Mouse (Mus musculus): Measurements from ENCODE around the gene Hps1.
A peak's percentile ranks its signal among the peaks of the same experiment; 100 is the strongest.

Gene Hps1

GRCm38 (mm10) chr19:42755148-42755870, 24.5 kb downstream of the Hps1 start:
- DNase-seq (ENCODE audit: low read depth, low spot score): no peak

DNA sequence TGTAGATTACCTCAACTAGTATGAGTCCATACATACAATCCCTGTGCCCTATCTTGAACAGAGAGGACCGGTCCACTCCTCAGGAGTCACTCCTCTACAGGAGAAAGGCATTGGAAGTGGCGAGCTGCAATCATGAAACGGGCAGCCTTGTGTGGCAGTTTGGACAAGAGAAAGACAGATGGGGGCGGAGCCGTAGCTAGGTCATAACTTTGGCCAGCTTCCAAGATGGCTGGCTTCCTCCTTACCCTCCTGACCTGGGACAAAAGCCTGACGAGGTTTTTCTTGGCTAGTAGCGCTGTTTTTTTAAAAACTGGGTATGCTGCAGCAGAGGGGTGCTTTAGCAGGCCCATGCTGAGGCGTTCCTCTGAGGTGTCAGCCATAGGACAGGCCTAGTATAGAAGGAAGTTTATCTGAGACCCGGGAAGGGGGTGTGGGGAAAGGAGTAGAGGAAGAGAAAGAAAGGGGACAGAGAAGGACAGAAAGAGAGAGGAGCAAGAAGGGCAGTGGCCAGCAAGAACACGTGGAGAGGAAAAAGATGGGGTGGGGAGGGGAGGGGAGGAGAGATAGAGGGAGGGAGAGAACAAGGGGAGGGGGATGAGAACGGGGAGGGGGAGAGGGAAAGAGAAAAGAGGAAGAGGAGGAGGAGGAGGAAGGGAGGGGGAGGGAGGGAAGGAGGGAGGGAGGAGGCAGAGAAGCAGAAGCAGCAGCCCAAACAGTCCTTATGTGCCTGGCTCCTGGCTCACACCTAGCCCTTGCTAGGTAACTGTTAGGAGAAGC, 26.4 kb downstream of the Hps1 start:
- peak; percentile 80 for DNase-seq (ENCODE audit: low read depth, low spot score)

DNA sequence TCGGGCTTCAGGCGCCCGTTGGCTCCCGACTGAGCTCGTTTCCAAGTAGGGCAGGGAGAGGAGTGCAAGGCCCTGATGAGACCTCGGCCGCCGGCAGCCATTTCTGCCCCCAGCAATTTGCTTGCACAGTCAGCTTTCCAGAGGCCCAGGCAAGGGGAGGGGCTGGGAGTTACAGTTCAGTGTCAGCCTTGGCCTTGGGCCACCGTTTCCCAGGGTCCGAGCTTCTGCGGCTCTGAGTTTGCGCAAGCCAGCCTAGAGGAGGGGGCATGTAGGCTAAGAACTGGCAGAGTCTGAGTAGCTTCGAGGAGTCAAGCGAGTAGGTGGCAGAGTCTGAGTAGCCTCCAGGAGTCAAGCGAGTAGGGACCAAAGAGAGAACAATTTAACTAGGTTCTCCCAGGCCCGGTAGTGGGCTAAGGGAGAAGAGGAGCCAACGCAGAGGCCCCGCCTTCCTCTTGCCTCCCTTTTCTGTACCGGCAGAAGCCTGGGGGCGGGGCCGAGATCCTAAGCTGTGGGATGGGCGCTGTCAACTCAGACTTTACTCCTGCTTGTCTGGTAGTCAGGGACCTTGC, 27.3 kb downstream of the Hps1 start, which contains the start of gene Pyroxd2:
Gene Pyroxd2, minus strand, starts transcription at position 413 of the 569 bp plus-strand sequence.
- peak; percentile 65 for DNase-seq (ENCODE audit: low read depth, low spot score)

- no peak for DNase-seq (ENCODE audit: low read depth, low spot score)
Measured at GRCm38 (mm10) chr19:42750196-42750595, 29.6 kb downstream of the Hps1 start.

DNA sequence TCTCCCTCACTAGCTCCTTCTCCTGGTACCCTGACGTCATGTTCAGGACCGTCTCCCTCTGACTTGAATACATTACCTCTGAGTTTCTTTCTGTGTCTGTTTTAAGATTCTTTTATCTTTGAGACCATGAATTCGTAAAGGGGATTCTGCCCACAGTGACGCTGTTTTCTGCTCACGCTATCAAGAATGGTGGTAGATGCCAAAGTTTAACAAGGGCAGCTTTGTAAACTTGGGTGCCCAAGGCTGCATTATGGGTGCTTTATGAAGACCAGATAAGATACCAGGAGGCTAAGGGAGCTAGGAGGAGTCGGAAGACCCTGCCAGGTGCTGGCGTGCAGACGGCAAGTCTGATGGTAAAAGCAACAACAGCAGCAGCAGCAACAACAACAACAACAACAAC, 33.1 kb downstream of the Hps1 start:
- no peak for DNase-seq (ENCODE audit: low read depth, low spot score)

DNA sequence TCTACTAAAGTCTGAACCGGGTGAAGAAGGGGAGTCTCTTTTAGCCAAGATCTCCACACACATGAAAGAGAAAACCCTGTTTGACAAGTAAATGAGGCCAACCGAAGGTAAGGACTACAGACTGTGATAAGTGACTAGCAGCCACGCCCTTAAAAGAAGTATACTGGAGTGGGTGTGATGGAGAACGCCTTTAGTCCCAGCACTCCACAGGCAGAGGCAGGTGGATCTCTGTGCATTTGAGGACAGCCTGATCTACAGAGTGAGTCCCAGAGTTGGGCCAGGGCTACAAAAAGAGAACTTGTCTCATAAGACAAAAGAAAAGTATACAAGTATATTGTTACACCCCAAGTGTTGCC, 33.9 kb downstream of the Hps1 start:
- no peak for DNase-seq (ENCODE audit: low read depth, low spot score)

DNA sequence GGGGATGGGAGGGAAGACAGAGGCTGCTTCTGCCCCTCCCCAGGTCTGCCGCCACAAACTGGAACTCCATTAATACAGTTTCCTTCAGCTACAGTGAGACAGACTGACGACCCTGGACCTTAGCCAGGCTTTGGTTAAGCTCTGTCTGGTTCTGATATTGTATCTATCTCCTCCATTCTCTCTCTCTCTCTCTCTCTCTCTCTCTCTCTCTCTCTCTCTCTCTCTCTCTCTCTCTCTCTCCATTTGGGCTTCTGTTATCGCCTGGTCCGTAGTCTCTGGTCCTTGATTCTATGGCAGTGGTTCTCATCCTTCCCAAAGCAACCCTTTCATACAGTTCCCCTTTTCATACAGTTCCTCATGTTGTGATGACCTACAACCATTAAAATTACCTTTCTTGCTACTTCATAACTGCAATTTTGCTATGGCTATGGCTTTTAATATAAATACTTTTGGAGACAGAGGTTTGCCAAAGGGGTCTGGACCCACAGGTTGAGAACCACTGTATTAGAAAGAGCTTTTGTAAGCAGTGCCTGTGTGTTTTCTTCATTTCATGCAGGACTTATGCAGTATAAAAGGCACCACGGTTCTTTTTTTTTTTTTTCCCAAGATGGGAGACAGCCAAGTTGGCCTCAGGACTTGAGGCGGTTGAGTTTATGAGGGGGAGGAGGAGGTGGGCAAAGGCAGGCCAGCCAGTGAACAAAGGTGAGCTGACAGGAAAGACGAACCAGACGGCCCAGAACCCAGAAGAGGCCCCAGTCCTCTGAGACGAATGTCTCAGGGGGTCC, 34.5 kb downstream of the Hps1 start:
- DNase-seq (ENCODE audit: low read depth, low spot score): no peak

- DNase-seq (ENCODE audit: low read depth, low spot score): peak; percentile 33
Measured at GRCm38 (mm10) chr19:42744162-42744586, 35.6 kb downstream of the Hps1 start.

- DNase-seq (ENCODE audit: low read depth, low spot score): no peak
Measured at GRCm38 (mm10) chr19:42743261-42743660, 36.5 kb downstream of the Hps1 start.

GRCm38 (mm10) chr19:42741884-42742283, 37.9 kb downstream of the Hps1 start:
- no peak for DNase-seq (ENCODE audit: low read depth, low spot score)

DNA sequence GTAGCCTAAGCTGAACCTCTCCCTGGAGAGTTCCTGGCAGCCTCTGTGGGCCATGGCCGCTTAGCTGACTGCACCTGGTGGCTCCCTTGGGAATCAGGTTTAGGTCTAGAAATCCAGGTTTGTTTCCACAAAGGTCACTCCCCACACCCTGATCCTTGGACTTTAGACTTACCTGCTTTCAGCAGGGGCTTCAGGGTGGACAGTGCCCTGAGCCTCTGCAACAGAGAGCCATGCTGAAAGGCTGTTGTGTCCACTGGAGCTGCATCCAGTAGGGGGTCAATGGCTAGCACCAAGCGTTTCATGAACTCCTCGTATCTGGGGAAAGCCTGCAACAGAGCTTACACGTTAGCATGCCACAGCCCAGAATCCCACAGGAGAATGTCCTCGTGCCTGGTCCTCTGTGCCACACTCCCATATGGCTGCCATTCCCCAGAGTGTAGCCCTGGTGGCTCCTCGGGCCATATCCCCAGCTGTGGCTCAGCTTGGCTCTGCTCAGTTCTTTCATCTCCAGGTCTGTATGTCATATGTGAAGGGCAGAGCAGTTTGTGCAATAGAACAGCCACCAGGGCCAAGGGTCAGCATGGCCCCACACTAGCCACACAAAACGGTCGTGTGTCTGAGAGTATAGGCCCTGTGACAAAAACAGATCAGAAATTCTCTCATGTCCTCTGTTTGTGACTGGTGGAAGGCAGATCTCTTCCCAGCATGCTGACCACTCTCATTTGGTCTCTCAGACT, 39.4 kb downstream of the Hps1 start:
- no peak for DNase-seq (ENCODE audit: low read depth, low spot score)

GRCm38 (mm10) chr19:42739734-42740133, 40.0 kb downstream of the Hps1 start:
- no peak for DNase-seq (ENCODE audit: low read depth, low spot score)

GRCm38 (mm10) chr19:42737753-42738152, 42.0 kb downstream of the Hps1 start:
- DNase-seq (ENCODE audit: low read depth, low spot score): no peak

GRCm38 (mm10) chr19:42734982-42735381, 44.8 kb downstream of the Hps1 start:
- DNase-seq (ENCODE audit: low read depth, low spot score): no peak

GRCm38 (mm10) chr19:42727424-42727823, 52.4 kb downstream of the Hps1 start:
- no peak for DNase-seq (ENCODE audit: low read depth, low spot score)

GRCm38 (mm10) chr19:42726766-42727165, 53.0 kb downstream of the Hps1 start:
- DNase-seq (ENCODE audit: low read depth, low spot score): no peak

DNA sequence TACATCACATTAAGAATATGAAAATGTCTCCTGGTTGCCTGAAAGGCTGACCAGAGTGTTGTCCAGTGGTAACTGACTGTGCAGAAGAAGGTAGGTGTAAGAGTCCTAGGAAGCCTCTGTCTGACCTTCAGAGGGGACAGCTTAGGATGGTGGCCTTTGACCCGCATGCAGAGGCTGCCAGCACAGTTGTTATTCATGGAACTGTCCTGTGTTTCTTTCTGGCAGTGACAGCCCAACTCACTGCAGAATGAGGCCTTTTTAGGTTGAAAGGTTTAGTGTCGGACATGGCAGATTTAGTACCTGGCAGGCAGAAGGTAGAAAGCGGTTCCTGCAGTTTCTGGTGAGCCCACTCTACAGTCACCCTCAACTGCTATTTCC, 53.8 kb downstream of the Hps1 start:
- no peak for DNase-seq (ENCODE audit: low read depth, low spot score)

- DNase-seq (ENCODE audit: low read depth, low spot score): no peak
Measured at GRCm38 (mm10) chr19:42725056-42725972, 54.5 kb downstream of the Hps1 start.

GRCm38 (mm10) chr19:42723302-42723701, 56.5 kb downstream of the Hps1 start:
- DNase-seq (ENCODE audit: low read depth, low spot score): no peak

- DNase-seq (ENCODE audit: low read depth, low spot score): no peak
Measured at GRCm38 (mm10) chr19:42722500-42722899, 57.3 kb downstream of the Hps1 start.

Data from skeletal muscle tissue, adult 2 months (tissue).